Mouse (Mus musculus) ES-Bruce4 (cell line): ENCODE data around the gene Slc37a3.

ENCODE experiments used
- CTCF ChIP-seq: IDR thresholded peaks from one replicate; pipeline ENCODE4 v1.8.1; 2011; ENCODE audit warnings: low read depth, low read length
- EP300 ChIP-seq: IDR thresholded peaks from 2 replicates; pipeline ENCODE4 v1.6.1; 2011; ENCODE audit warnings: low read depth, low read length; ENCODE audit not compliant: insufficient read depth
- POLR2A ChIP-seq: IDR thresholded peaks from one replicate; pipeline ENCODE4 v1.8.1; 2011; ENCODE audit warnings: low read length; ENCODE audit not compliant: insufficient read depth

GRCm38 (mm10) chr6:39334873-39335272, 42.6 kb downstream of the Slc37a3 start:
- no peak for TF ChIP-seq POLR2A
- no peak for TF ChIP-seq CTCF
- TF ChIP-seq EP300, result no peak
